Comparison of ENCODE assay signal across 8 mouse cellular contexts in genomic region chr16:16527267-16527666, GRCm38 (mm10).
DNase-seq lines count a peak whose midpoint lies in the region; ATAC-seq lines count a peak whose summit lies in the region.

No protein-coding gene starts in this region.

- H3K27ac ChIP-seq in embryonic facial prominence, embryonic 13.5 days = 0 out of 2 replicates have a peak overlapping the region, but pooled peaks have one; percentile 23
- H3K27ac ChIP-seq in heart, embryonic 13.5 days (replicated peaks) = peak overlapping the region; percentile 85
- H3K27ac ChIP-seq in macrophage = peak overlapping the region; percentile 98
- H3K27ac ChIP-seq in stomach, embryonic 14.5 days (ENCODE audit: low read length) = peak overlapping the region; percentile 87

- no peak for ATAC-seq in embryonic facial prominence, embryonic 13.5 days (ENCODE audit: insufficient number of reproducible peaks, insufficient read depth, low FRiP score, low TSS enrichment, low read depth)
- ATAC-seq in heart, embryonic 13.5 days (ENCODE audit: extremely low read depth, insufficient number of reproducible peaks, low FRiP score, low TSS enrichment) = no peak
- ATAC-seq in stomach, embryonic 14.5 days (ENCODE audit: insufficient number of reproducible peaks, insufficient read depth, low FRiP score, low read depth) = peak; percentile 77; the same call in 1 of the 2 replicates

- DNase-seq in frontal cortex, postnatal 36 days (ENCODE audit: low spot score in 2 of 2) = peak; percentile 39 to 60
- DNase-seq in frontal cortex, postnatal 10 days (ENCODE audit: low spot score in 2 of 2) = no peak
- DNase-seq in kidney, postnatal 14 days = peak; percentile 71
- no peak for DNase-seq in thymus, postnatal 14 days

- H3K79me2 ChIP-seq in macrophage (ENCODE audit: inconsistent target) = peaks cover 93% of the 10 kb centered on the region

- H3K4me3 ChIP-seq in embryonic facial prominence, embryonic 13.5 days = no peak overlapping the region
- peak overlapping the region; percentile 47 for H3K4me3 ChIP-seq in heart, embryonic 13.5 days
- peak overlapping the region; percentile 31; the same call in 1 of the 2 replicates for H3K4me3 ChIP-seq in macrophage (ENCODE audit: inconsistent target)
- H3K4me3 ChIP-seq in stomach, embryonic 14.5 days (ENCODE audit: low read depth, low read length) = no peak overlapping the region; the same call in 1 of the 2 replicates

- H3K27me3 ChIP-seq in embryonic facial prominence, embryonic 13.5 days = no peaks in the 10 kb centered on the region
- no peaks in the 10 kb centered on the region for H3K27me3 ChIP-seq in heart, embryonic 13.5 days (replicated peaks)
- H3K27me3 ChIP-seq in stomach, embryonic 14.5 days (ENCODE audit: control insufficient read depth, insufficient read depth, low read length) = no peaks in the 10 kb centered on the region

- H3K9me3 ChIP-seq in embryonic facial prominence, embryonic 13.5 days = no peaks in the 10 kb centered on the region
- H3K9me3 ChIP-seq in heart, embryonic 13.5 days = no peaks in the 10 kb centered on the region
- no peaks in the 10 kb centered on the region for H3K9me3 ChIP-seq in stomach, embryonic 14.5 days (ENCODE audit: control insufficient read depth, low read depth, low read length)

- peaks cover 12% of the 10 kb centered on the region for H3K4me1 ChIP-seq in embryonic facial prominence, embryonic 13.5 days
- peaks cover 48% of the 10 kb centered on the region for H3K4me1 ChIP-seq in heart, embryonic 13.5 days
- H3K4me1 ChIP-seq in stomach, embryonic 14.5 days (ENCODE audit: control insufficient read depth, insufficient read depth, low read length) = peaks cover 15% of the 10 kb centered on the region

- H3K36me3 ChIP-seq in embryonic facial prominence, embryonic 13.5 days = no peaks in the 10 kb centered on the region
- H3K36me3 ChIP-seq in heart, embryonic 13.5 days = no peaks in the 10 kb centered on the region
- H3K36me3 ChIP-seq in macrophage (ENCODE audit: inconsistent target) = no peaks in the 10 kb centered on the region; the same call in 1 of the 2 replicates
- H3K36me3 ChIP-seq in stomach, embryonic 14.5 days (ENCODE audit: control insufficient read depth, insufficient read depth, low read length) = no peaks in the 10 kb centered on the region

- H3K4me2 ChIP-seq in embryonic facial prominence, embryonic 13.5 days = peak overlapping the region; percentile 9; the same call in 1 of the 2 replicates
- H3K4me2 ChIP-seq in heart, embryonic 13.5 days = peak overlapping the region; percentile 65
- H3K4me2 ChIP-seq in stomach, embryonic 14.5 days (replicated peaks; ENCODE audit: low read depth, low read length) = peak overlapping the region; percentile 30

- WGBS in embryonic facial prominence, embryonic 13.5 days = 46% methylated on average over 8 of the region's 8 CpGs
- 27% methylated on average over 8 of the region's 8 CpGs for WGBS in heart, embryonic 13.5 days
- WGBS in macrophage (ENCODE audit: missing documents) = 47% methylated on average over 8 of the region's 8 CpGs
- 22% methylated on average over 8 of the region's 8 CpGs for WGBS in stomach, embryonic 14.5 days

- H3K9ac ChIP-seq in embryonic facial prominence, embryonic 13.5 days = no peak overlapping the region
- H3K9ac ChIP-seq in heart, embryonic 13.5 days = peak overlapping the region; percentile 77
- H3K9ac ChIP-seq in stomach, embryonic 14.5 days (replicated peaks; ENCODE audit: low read depth, low read length) = no peak overlapping the region

Comparison
In these comparisons a context has a peak if more than half of its experiments do, and no peak if none do; other contexts are left out.
1. DNase-seq: peak in frontal cortex, postnatal 36 days (2 of 2) and kidney, postnatal 14 days (single experiment); none in frontal cortex, postnatal 10 days (0 of 2) and thymus, postnatal 14 days (single experiment).
2. H3K27ac ChIP-seq: peak in every context shown above with its lines; median percentile 98 in macrophage; 87 in stomach, embryonic 14.5 days; 85 in heart, embryonic 13.5 days; 23 in embryonic facial prominence, embryonic 13.5 days.
3. H3K4me2 ChIP-seq: peak in every context shown above with its lines; median percentile 65 in heart, embryonic 13.5 days; 30 in stomach, embryonic 14.5 days; 9 in embryonic facial prominence, embryonic 13.5 days.
4. H3K4me3 ChIP-seq: peak in heart, embryonic 13.5 days (single experiment) and macrophage (single experiment); none in embryonic facial prominence, embryonic 13.5 days (single experiment) and stomach, embryonic 14.5 days (single experiment).